ENCODE assay signal across 8 mouse cellular contexts in genomic region chr5:96163396-96164020, GRCm38 (mm10). TPM values are rescaled to one million over a fixed set of nuclear protein-coding genes. Genes with fewer than 3 reads are reported as not detected.
DNase-seq lines count a peak whose midpoint lies in the region; ATAC-seq and TF ChIP-seq lines count a peak whose summit lies in the region.

No protein-coding gene starts in this region.

- no peak for TF ChIP-seq POLR2A in thymus, adult 2 months (IDR thresholded peaks at IDR 0.05; ENCODE audit: control insufficient read depth, extremely low read depth, insufficient read depth, low read length, poor library complexity)

- no peak for TF ChIP-seq EP300 in liver, embryonic 14.5 days (IDR thresholded peaks at IDR 0.05; ENCODE audit: low read depth)

- no peaks in the 10 kb centered on the region for H3K9me3 ChIP-seq in liver, embryonic 14.5 days (ENCODE audit: control insufficient read depth, low read length)

- no peaks in the 10 kb centered on the region for H3K27me3 ChIP-seq in thymus, adult 2 months (ENCODE audit: control insufficient read depth, insufficient read depth, low read length)
- H3K27me3 ChIP-seq in liver, embryonic 14.5 days (ENCODE audit: control insufficient read depth, insufficient read depth, low read length): no peaks in the 10 kb centered on the region

- no peaks in the 10 kb centered on the region for H3K36me3 ChIP-seq in thymus, adult 2 months (ENCODE audit: control insufficient read depth, insufficient read depth, low read length)
- no peaks in the 10 kb centered on the region for H3K36me3 ChIP-seq in liver, embryonic 14.5 days (replicated peaks; ENCODE audit: control insufficient read depth, insufficient read depth, low read depth)

- peak overlapping the region; percentile 66 for H3K9ac ChIP-seq in liver, embryonic 14.5 days (replicated peaks)

- 0% methylated on average over 1 of the region's 1 CpGs for WGBS in thymus, adult 2 months
- 0% methylated on average over 1 of the region's 1 CpGs for WGBS in liver, embryonic 14.5 days (ENCODE audit: insufficient replicate concordance)

- TF ChIP-seq CTCF in thymus, adult 2 months (IDR thresholded peaks at IDR 0.05; ENCODE audit: borderline replicate concordance, control insufficient read depth, extremely low read depth, insufficient read depth, low read length, poor library complexity): no peak
- no peak for TF ChIP-seq CTCF in liver, embryonic 14.5 days (IDR thresholded peaks at IDR 0.05; ENCODE audit: low read depth)

- no peak for ATAC-seq in liver, embryonic 14.5 days (ENCODE audit: insufficient read depth)
- ATAC-seq in activated CD4-positive, CD25-positive, alpha-beta regulatory T cell, adult 4 months: no peak

- H3K4me1 ChIP-seq in thymus, adult 2 months (replicated peaks; ENCODE audit: control insufficient read depth, insufficient read depth, low read length): peaks cover 3% of the 10 kb centered on the region; the same call in 1 of the 2 replicates
- peaks cover 11 to 14% of the 10 kb centered on the region in 2 experiments for H3K4me1 ChIP-seq in liver, embryonic 14.5 days (replicated peaks; ENCODE audit: control insufficient read depth in 2 of 2, insufficient read depth in 2 of 2, low read length in 1 of 2)

- peak overlapping the region; percentile 100 for H3K27ac ChIP-seq in thymus, adult 2 months (ENCODE audit: control insufficient read depth, insufficient read depth, low read length)
- peak overlapping the region; percentile 56; the same call in 1 of the 2 replicates for H3K27ac ChIP-seq in liver, embryonic 14.5 days

- DNase-seq in embryo, embryonic 10.5 days (ENCODE audit: low spot score): peak; percentile 6
- no peak for DNase-seq in embryo, embryonic 9.5 days (ENCODE audit: extremely low spot score)
- no peak for DNase-seq in thymus, adult 2 months
- DNase-seq in thymus, postnatal 14 days: no peak
- no peak for DNase-seq in liver, embryonic 14.5 days (ENCODE audit: low read depth in 3 of 3, low spot score in 3 of 3)
- no peak for DNase-seq in frontal cortex, postnatal 10 days (ENCODE audit: low spot score in 2 of 2)
- DNase-seq in right cerebral cortex, adult 18-20 months: no peak

- peak overlapping the region; percentile 77 for H3K4me3 ChIP-seq in thymus, adult 2 months (ENCODE audit: control insufficient read depth, insufficient read depth, low read length)
- peak overlapping the region; percentile 90 to 99 for H3K4me3 ChIP-seq in liver, embryonic 14.5 days (ENCODE audit: insufficient read depth in 1 of 2, low read depth in 2 of 2, low read length in 2 of 2)

- peak overlapping the region; percentile 95 for H3K4me2 ChIP-seq in liver, embryonic 14.5 days (ENCODE audit: low read depth)

RNA-seq across cellular contexts. Expression of gene Cnot6l, which starts 0.5 kb away (rescaled TPM):
- 23.0 and 27.3 TPM in 2 replicates for polyA plus RNA-seq in thymus, adult 2 months (2012; rRNA removed)
- 1.8 and 2.8 TPM in 2 replicates for polyA plus RNA-seq in liver, embryonic 14.5 days (2012; rRNA removed)
- 4.8 and 5.8 TPM in 2 replicates for polyA plus RNA-seq in liver, embryonic 14.5 days (2014; fragmentation: Nextera tagmentation; extraction: Ambion mirVana)
- 10 to 100 TPM; 77.2 to 84.4 TPM for polyA plus RNA-seq in activated CD4-positive, CD25-positive, alpha-beta regulatory T cell, adult 4 months (2017; shearing (Covaris generic))

RNA-seq across cellular contexts. Expression of gene Mrpl1, which starts 45.8 kb away (rescaled TPM):
- 2.7 TPM in 2 replicates for polyA plus RNA-seq in thymus, adult 2 months (2012; rRNA removed)
- polyA plus RNA-seq in liver, embryonic 14.5 days (2012; rRNA removed): 3.4 and 6.0 TPM in 2 replicates
- 14.7 and 15.6 TPM in 2 replicates for polyA plus RNA-seq in liver, embryonic 14.5 days (2014; fragmentation: Nextera tagmentation; extraction: Ambion mirVana)
- polyA plus RNA-seq in activated CD4-positive, CD25-positive, alpha-beta regulatory T cell, adult 4 months (2017; shearing (Covaris generic)): 10 to 100 TPM; 17.4 to 20.5 TPM
